ENCODE assay signal across 26 mouse cellular contexts in the genomic region with DNA sequence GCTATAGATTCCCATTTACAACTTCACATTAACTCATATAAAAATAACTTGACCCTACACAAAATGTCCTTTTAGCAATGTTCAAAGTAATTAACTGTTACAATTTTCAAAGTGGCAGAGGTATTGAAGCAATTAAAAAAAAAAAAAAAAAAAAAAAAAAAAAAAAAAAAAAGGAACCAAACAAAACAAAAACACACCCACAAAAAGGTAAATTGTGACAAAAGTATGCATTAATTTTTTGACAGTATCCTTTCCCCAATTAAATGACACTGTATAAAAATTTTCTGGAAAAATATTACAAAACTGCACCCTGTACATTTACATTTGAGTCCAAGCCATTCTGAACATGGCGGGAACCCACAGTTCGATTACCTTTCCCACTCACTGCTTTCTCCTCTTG. TPM values are rescaled to one million over a fixed set of nuclear protein-coding genes. Genes with fewer than 3 reads are reported as not detected.
"Had no signal": no experiment of that assay in that cellular context is flagged by ENCODE, and none has a peak within 500 bp of the region (broad histone marks: within the 10 kb centered on the region; RNA-seq: fewer than 3 reads in every experiment).

No protein-coding gene starts in this region.

- H3K4me1 ChIP-seq: embryonic facial prominence, embryonic 10.5 days; embryonic facial prominence, embryonic 12.5 days; forebrain, embryonic 10.5 days; forebrain, embryonic 12.5 days; forebrain, embryonic 13.5 days; forebrain, embryonic 15.5 days; heart, embryonic 10.5 days had no signal

- H3K9me3 ChIP-seq: embryonic facial prominence, embryonic 10.5 days; embryonic facial prominence, embryonic 12.5 days; embryonic facial prominence, embryonic 13.5 days; embryonic facial prominence, embryonic 15.5 days; forebrain, embryonic 10.5 days; forebrain, embryonic 12.5 days; forebrain, embryonic 13.5 days; forebrain, embryonic 15.5 days; heart, embryonic 10.5 days had no signal

- H3K27me3 ChIP-seq: embryonic facial prominence, embryonic 12.5 days; embryonic facial prominence, embryonic 13.5 days; embryonic facial prominence, embryonic 15.5 days; forebrain, embryonic 12.5 days; forebrain, embryonic 13.5 days; forebrain, embryonic 15.5 days had no signal

- H3K4me3 ChIP-seq: embryonic facial prominence, embryonic 10.5 days; embryonic facial prominence, embryonic 12.5 days; embryonic facial prominence, embryonic 13.5 days; embryonic facial prominence, embryonic 15.5 days; erythroblast, embryonic 14.5 days; forebrain, embryonic 10.5 days; forebrain, embryonic 12.5 days; forebrain, embryonic 13.5 days; forebrain, embryonic 15.5 days; gastrocnemius, adult 2 months; heart, adult 2 months; heart, embryonic 10.5 days had no signal

- H3K9ac ChIP-seq: embryonic facial prominence, embryonic 12.5 days; embryonic facial prominence, embryonic 13.5 days; embryonic facial prominence, embryonic 15.5 days; forebrain, embryonic 12.5 days; forebrain, embryonic 13.5 days; forebrain, embryonic 15.5 days; forebrain, postnatal 0 days had no signal

- DNase-seq: cerebellum, adult 9-11 months; cerebellum, postnatal 14 days; cerebellum, postnatal 36 days; embryo, embryonic 11 days; forebrain, postnatal 0 days; gastrocnemius, adult 2 months; gastrocnemius, postnatal 10 days; gastrocnemius, postnatal 14 days; gastrocnemius, postnatal 25 days; gastrocnemius, postnatal 36 days; heart, adult 18-20 months; heart, adult 2 months had no signal

- H3K27ac ChIP-seq: embryonic facial prominence, embryonic 10.5 days; embryonic facial prominence, embryonic 12.5 days; embryonic facial prominence, embryonic 13.5 days; embryonic facial prominence, embryonic 15.5 days; forebrain, embryonic 10.5 days; forebrain, embryonic 12.5 days; forebrain, embryonic 13.5 days; forebrain, embryonic 15.5 days; gastrocnemius, adult 2 months; heart, adult 2 months; heart, embryonic 10.5 days had no signal

- H3K4me2 ChIP-seq: embryonic facial prominence, embryonic 12.5 days; embryonic facial prominence, embryonic 13.5 days; embryonic facial prominence, embryonic 15.5 days; forebrain, embryonic 12.5 days; forebrain, embryonic 13.5 days; forebrain, embryonic 15.5 days had no signal

- ATAC-seq: forebrain, embryonic 13.5 days; forebrain, embryonic 14.5 days; forebrain, embryonic 15.5 days; forebrain, embryonic 16.5 days; forebrain, postnatal 0 days had no signal

RNA-seq across cellular contexts. Expression of a gene that starts 26.8 kb away (rescaled TPM):
- total RNA-seq: gastrocnemius, adult 18-20 months; gastrocnemius, adult 2 months; gastrocnemius, adult 8-10 months; gastrocnemius, postnatal 14 days; gastrocnemius, postnatal 25 days; gastrocnemius, postnatal 36 days; heart, adult 18-20 months; heart, adult 2 months had no signal
